Mouse (Mus musculus) lung, postnatal 14 days (tissue): ENCODE results near the gene Josd2.

Experiments
- DNase-seq: peaks from one replicate; pipeline ENCODE4 v3.0.0; 2021

Gene Josd2

DNA sequence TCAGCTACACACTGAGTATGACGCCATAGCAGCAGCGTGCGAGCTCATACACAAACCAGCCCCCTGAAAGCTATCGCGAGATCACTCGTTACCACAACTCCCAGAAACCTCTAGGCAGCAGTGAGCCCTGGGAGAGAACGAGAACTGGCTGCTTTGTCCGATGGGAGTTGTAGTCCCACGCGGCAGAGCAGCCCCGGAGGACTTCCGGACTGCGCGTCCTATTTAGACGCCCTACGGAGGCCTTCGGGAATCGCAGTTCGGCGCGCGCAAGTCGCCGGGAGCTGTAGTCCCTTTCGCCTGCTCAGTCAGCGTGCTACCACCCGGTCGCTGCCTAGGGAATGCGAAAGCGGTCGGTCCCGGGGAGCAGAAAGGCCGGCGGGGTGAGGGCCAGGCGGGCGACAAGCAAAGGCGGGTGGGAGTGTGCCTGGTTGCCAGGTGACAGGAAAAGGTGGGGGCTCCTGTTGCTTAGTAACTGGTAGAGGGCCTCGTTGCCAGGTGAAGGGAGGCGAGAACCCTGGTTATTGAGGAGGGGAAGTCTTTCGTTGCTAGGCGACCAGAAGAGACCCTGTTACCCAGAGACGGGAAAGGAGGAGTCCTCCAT is at the start of gene Josd2:
Gene Josd2 (plus strand): TSS at position 170 of the 601 bp plus-strand sequence.
- DNase-seq, result peak; percentile 91

DNA sequence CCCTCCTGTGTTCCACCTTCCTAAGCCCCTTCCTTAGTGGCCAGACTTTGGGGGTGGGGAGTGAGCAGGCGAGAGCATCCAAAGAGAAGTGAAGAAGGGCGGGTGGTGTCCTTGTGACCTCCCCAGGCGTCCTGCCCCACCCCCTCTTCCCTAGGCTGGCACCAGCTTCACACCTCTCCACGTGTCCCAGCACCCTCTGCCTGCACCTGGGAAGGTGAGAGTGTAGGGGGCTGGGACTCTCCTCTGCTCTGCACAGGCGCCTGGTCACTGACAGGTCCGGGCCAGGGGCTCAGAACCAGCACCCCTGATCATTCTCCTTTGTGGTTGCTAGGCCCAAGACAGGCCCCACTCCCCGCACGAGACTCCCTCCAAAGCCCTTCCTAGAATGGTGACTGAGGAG is 40.1 kb upstream of the Josd2 start:
- DNase-seq, result no peak

- DNase-seq, result no peak
Observed at GRCm38 (mm10) chr7:44428171-44428950, 39.4 kb upstream of the Josd2 start.

DNA sequence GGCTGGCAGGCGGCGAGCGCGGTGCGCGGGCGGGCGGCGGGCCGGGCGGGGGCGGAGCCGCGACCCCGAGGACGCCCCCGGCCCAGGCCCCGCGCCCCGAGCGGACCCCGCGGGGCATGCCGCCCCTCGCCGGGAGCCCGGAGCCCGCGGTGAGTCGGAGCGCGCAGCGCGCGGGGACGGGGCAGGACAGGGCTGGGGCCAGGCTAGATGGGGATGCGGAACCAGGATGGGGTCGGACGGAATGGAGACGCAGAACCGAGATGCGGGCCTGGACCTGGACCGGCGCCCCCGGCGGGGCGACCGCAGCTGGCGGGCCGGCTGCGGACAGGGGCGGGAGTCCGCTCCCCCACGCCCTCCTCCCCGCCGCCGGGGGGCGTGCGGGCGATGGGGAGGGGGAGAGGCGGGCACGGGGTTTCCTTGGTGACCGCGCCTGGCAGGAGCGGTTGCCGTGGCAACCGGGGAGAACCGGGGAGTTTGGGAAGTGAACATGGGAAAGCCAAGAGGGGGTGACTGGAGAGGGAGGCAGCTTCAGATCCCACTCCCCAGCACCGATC is 38.7 kb upstream of the Josd2 start, which contains the start of gene Lrrc4b:
Gene Lrrc4b (plus strand): TSS at position 51 of the 554 bp plus-strand sequence.
- DNase-seq, result no peak

DNA sequence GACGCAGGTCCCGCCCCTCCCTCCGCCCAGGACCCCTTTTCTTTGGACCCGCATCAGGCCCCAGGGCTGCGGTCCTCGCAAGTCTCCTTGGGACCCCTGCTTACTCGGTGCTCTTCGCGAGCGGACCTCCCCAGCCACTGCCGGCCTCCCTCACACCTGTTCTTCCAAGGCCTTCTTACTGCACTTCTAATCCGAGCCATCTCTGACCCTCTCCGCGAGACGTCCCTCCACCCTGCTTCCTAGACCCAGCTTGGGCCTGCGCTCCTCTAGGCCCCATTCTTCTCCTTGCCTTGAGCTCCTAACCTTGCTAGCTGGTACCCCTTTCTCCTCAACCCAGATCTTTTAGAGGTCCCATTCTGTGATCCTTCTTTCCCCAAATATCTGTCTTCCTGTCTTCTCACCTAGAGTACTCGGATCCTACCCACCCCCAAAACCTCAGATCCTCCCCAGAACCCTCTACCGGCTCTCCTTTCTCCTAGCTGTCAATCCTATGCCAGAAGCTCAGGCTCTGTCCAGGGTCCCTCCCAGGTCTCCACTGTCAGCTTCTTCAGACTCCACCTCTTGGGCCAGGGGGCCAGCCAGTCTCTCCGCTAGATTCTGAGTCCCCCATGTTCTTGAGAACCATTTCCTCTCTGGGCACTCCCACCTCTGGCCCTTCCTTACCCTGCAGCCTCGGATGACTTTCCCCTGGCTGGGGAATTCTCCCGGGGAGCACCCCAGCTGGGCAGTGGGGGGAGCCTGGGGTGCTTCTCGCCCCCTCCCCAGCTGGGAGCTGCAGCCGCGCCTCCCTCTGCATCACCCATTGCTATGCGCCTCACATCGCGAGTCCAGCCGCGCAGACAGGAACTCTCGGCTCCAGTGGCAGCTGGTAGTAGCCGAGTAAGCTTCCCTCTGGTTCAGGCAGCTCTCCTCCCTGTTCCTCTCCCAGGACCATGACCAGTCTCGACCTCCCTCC is 38.0 kb upstream of the Josd2 start:
- no peak for DNase-seq

DNA sequence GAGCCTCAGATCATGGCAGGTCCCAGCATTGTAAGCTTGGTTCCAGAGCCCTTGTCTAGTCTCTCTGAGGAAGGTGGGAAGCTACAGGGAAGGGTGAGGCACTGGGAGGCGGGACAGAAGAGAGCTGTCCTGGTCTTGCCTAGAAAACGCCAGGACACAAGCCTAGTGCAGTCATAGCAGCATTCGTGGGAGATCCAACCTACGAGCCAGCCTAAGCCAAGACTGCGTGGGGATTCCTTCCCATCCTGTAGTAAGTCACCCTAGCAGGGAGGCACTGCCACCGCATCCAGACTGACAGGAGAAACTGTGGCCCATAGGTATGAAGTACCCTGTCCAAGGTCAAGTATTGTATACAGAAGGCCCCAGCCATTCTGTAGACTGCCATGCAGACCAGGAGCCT is 35.2 kb upstream of the Josd2 start:
- DNase-seq, result no peak

DNA sequence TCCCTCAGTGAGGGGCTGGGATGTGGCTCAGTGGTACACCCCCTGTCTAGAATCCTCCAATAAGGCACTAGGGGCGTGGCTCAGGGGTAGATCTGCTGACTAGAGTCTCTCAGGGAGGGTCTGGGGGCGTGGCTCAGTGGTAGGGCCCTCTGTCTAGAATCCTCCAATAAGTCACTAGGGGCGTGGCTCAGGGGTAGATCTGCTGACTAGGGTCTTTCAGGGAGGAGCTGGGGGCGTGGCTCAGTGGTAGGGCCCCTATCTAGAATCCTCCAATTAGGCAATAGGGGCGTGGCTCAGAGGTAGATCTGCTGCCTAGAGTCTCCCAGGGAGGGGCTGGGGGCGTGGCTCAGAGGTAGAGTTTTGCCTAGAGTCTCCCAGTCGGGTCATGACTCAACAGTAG is 34.4 kb upstream of the Josd2 start:
- no peak for DNase-seq

DNA sequence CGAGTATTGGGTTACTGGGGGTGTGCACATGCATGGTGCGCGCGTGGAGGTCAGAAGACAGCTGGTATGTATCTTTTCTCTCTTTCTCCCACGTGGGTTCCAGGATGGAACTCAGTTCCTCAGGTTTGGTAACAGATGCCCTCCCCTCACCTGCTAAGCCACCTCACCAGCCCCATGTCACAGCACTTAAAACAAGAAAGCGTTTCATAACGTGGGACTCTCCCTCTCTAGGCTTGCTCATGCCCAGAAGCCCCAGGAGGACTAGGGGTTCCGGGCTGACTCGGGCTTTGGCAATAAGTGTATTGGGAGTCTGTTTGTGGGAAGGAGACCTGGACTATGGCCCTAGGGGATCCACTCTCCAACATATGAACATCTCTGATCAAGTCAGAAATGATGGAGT is 33.7 kb upstream of the Josd2 start:
- no peak for DNase-seq

GRCm38 (mm10) chr7:44435796-44436195 is 32.0 kb upstream of the Josd2 start:
- DNase-seq, result no peak

DNA sequence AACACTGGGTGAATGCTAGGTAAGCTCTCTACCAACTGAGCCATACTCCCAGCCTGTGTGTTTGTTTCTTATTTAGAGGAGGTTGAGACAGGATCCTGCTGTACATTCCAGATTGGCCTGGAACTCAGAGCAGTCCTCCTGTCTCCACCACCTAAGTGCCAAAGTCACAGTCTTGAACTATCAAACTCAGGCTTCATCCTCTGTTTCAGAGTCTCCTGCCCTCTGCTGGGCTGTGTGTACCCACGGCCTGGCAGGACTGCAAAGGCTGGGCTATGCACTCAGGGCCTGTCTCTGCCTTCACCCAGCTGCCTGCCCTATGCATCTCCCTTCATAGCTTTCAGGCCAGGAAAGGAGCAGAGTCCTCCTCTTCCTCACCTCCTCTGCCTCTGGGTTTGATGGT is 31.5 kb upstream of the Josd2 start:
- DNase-seq, result no peak

GRCm38 (mm10) chr7:44437188-44437587 is 30.6 kb upstream of the Josd2 start:
- DNase-seq, result no peak

DNA sequence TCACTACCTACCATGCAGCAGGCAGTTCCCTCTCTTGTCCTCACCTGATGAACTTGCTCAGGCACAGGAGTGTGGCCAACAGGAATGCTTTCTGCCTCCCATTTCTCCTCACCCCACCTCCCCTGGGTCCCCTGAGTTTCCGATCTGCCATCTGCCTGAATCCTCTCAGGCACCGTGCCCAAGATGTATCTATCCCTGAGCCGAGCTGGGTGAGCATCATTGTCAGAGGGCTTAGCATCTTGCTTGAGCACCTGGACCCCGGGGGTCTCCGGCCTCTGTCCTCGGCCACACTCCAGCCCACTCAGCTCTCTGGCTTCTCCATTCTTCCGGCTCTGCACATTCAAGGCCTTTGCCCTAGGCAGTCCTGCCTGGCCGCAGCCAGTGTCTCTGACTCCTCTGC is 29.8 kb upstream of the Josd2 start:
- DNase-seq, result no peak

- DNase-seq, result no peak
Observed at GRCm38 (mm10) chr7:44439696-44440095, 28.1 kb upstream of the Josd2 start.

- no peak for DNase-seq
Observed at GRCm38 (mm10) chr7:44440479-44440878, 27.3 kb upstream of the Josd2 start.

DNA sequence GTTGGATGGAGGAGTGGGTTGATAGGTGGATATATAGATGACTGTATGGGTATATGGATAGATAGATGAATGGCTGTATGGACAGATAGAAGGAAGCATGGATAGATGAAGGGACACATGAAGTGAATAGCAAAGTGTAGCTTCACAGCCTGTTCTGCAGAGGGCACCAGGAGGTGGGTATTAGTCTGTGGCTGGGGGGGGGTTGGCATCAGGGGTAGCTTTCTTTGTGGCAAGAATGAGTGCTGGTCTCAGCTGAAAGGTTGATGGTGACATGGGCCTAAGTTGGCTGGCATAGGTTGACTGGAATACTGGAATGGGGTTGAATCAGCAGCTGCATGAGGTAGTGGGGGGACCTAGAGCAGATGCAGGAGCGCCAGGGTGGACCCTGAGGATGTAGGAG is 26.6 kb upstream of the Josd2 start:
- DNase-seq, result no peak

DNA sequence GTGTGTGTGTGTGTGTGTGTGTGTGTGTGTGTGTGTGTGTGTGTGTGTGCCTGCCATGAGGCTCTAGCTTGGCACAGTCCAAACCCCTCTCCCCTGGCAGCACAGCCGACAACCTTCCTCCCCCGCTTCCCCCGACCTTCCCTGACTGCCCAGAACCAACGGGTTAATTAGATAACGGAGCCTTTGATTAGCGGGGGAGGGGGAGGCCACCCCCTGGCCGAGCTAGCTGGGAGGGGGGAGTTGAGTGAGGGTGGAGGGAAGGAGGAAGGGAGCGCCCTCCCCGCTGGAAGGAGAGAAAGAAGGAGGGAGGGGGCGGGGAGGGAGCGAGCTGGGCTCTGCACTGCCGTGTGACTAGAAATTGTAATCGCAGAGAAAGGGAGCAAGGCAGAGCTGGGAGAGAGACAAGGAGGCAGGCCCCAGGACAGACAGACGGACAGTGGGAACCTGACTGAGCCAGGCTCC is 26.1 kb upstream of the Josd2 start:
- DNase-seq, result no peak

- DNase-seq, result no peak
Observed at GRCm38 (mm10) chr7:44442407-44442821, 25.4 kb upstream of the Josd2 start.

- DNase-seq, result no peak
Observed at GRCm38 (mm10) chr7:44443268-44444173, 24.3 kb upstream of the Josd2 start.

GRCm38 (mm10) chr7:44444886-44445527 is 22.8 kb upstream of the Josd2 start:
- no peak for DNase-seq

GRCm38 (mm10) chr7:44445528-44445923 is 22.3 kb upstream of the Josd2 start:
- no peak for DNase-seq
